Mouse (Mus musculus): Measurements from ENCODE around the gene Kpna7.

- TF ChIP-seq CTCF (IDR thresholded peaks at IDR 0.05; ENCODE audit: borderline replicate concordance, insufficient read depth, low read depth, low read length) (no peak), POLR2A (IDR thresholded peaks at IDR 0.05; ENCODE audit: borderline replicate concordance, insufficient read depth, low read length) (no peak)
These were observed 104.7 kb downstream of the Kpna7 start for GRCm38 (mm10) chr5:144979110-144979509.
